In the genomic region with DNA sequence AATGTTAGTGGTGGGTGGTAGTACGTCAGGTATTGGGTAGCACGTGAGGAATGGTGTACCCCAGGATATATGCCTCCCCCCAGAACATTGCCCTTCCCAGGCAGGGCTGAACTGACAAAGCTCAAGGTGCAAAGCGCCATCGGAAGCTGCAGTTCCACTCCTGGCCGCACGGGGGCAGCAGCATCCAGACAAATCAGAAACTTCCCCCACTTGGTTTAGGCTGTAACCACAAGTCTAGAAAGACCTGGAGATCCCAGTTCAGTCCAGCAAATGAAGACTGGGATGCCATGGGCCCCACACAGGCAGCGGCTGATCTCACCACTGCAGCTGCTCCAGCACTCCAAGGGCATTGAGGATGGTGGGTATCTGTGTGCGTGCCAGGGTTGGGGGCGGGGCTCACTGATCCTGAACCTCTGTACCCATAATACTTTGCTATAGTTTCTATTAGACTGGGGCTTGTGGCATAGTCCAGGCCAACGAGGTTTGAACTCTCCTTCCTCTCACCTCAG, we compare ENCODE assay signal across 8 mouse cellular contexts. TPM values are rescaled to one million over a fixed set of nuclear protein-coding genes. Genes with fewer than 3 reads are reported as not detected.
A peak's percentile ranks its signal among the peaks of the same experiment; 100 is the strongest.
DNase-seq lines count a peak whose midpoint lies in the region; ATAC-seq and TF ChIP-seq lines count a peak whose summit lies in the region.

No protein-coding gene starts in this region.

- DNase-seq in CD4-positive, CD25-positive, alpha-beta regulatory T cell, adult 2 months (ENCODE audit: low read depth, low spot score): peak; percentile 81
- DNase-seq in liver, embryonic 11.5 days (ENCODE audit: low spot score): peak; percentile 84
- peak; percentile 90 for DNase-seq in neural tube, embryonic 10.5 days (ENCODE audit: extremely low spot score, low spot score)
- peak; percentile 89 for DNase-seq in stomach, postnatal 0 days (ENCODE audit: low spot score)

- 19% methylated on average over 10 of the region's 10 CpGs for WGBS in heart, embryonic 11.5 days (ENCODE audit: insufficient replicate concordance)
- WGBS in kidney, embryonic 15.5 days: 20% methylated on average over 10 of the region's 10 CpGs
- 18% methylated on average over 10 of the region's 10 CpGs for WGBS in liver, embryonic 11.5 days
- WGBS in stomach, postnatal 0 days: 12% methylated on average over 10 of the region's 10 CpGs

- H3K9ac ChIP-seq in heart, embryonic 11.5 days (ENCODE audit: low read depth, low read length): no peak overlapping the region
- H3K9ac ChIP-seq in kidney, embryonic 15.5 days: no peak overlapping the region
- H3K9ac ChIP-seq in liver, embryonic 11.5 days (ENCODE audit: low read depth, low read length): no peak overlapping the region
- no peak overlapping the region for H3K9ac ChIP-seq in stomach, postnatal 0 days (ENCODE audit: low read length)

- H3K27ac ChIP-seq in bone marrow macrophage, adult 2 months (ENCODE audit: insufficient read depth, low read depth, low read length): no peak overlapping the region
- H3K27ac ChIP-seq in embryonic fibroblast, embryonic 13.5 days (ENCODE audit: insufficient read depth, low read length): no peak overlapping the region
- H3K27ac ChIP-seq in heart, embryonic 11.5 days (ENCODE audit: low read depth, low read length): 0 out of 2 replicates have a peak overlapping the region, but pooled peaks have one; percentile 29
- 0 out of 2 replicates have a peak overlapping the region, but pooled peaks have one; percentile 3 for H3K27ac ChIP-seq in kidney, embryonic 15.5 days
- no peak overlapping the region for H3K27ac ChIP-seq in liver, embryonic 11.5 days (ENCODE audit: low read depth, low read length)
- 0 out of 2 replicates have a peak overlapping the region, but pooled peaks have one; percentile 25 for H3K27ac ChIP-seq in stomach, postnatal 0 days (replicated peaks)

- peak; percentile 36 for ATAC-seq in heart, embryonic 11.5 days (replicated peaks; ENCODE audit: insufficient number of reproducible peaks, low FRiP score, low TSS enrichment)
- peak; percentile 55 for ATAC-seq in kidney, embryonic 15.5 days (replicated peaks; ENCODE audit: low FRiP score)
- peak; percentile 48 for ATAC-seq in liver, embryonic 11.5 days (replicated peaks; ENCODE audit: low FRiP score)
- ATAC-seq in stomach, postnatal 0 days (ENCODE audit: low FRiP score, low TSS enrichment): peak; percentile 45

- no peak for TF ChIP-seq POLR2A in bone marrow macrophage, adult 2 months (IDR thresholded peaks at IDR 0.05; ENCODE audit: borderline replicate concordance, low read depth, low read length)
- no peak for TF ChIP-seq POLR2A in embryonic fibroblast, embryonic 13.5 days (IDR thresholded peaks at IDR 0.05; ENCODE audit: low read depth, low read length)

- no peak overlapping the region for H3K4me2 ChIP-seq in heart, embryonic 11.5 days
- H3K4me2 ChIP-seq in kidney, embryonic 15.5 days: no peak overlapping the region
- H3K4me2 ChIP-seq in liver, embryonic 11.5 days: no peak overlapping the region
- no peak overlapping the region for H3K4me2 ChIP-seq in stomach, postnatal 0 days (replicated peaks; ENCODE audit: low read depth)

- no peak for TF ChIP-seq EP300 in stomach, postnatal 0 days (optimal IDR thresholded peaks at IDR 0.05)

- no peaks in the 10 kb centered on the region for H3K27me3 ChIP-seq in heart, embryonic 11.5 days (ENCODE audit: control insufficient read depth, insufficient read depth, low read length)
- no peaks in the 10 kb centered on the region for H3K27me3 ChIP-seq in kidney, embryonic 15.5 days
- H3K27me3 ChIP-seq in liver, embryonic 11.5 days (replicated peaks; ENCODE audit: control insufficient read depth, insufficient read depth, low read length): no peaks in the 10 kb centered on the region
- H3K27me3 ChIP-seq in stomach, postnatal 0 days (ENCODE audit: control insufficient read depth, insufficient read depth, low read length): no peaks in the 10 kb centered on the region

- peaks cover 18% of the 10 kb centered on the region for H3K36me3 ChIP-seq in heart, embryonic 11.5 days (ENCODE audit: control insufficient read depth, insufficient read depth, low read length)
- H3K36me3 ChIP-seq in kidney, embryonic 15.5 days: peaks cover 40% of the 10 kb centered on the region
- H3K36me3 ChIP-seq in liver, embryonic 11.5 days (ENCODE audit: control insufficient read depth, insufficient read depth, low read length): peaks cover 21% of the 10 kb centered on the region
- H3K36me3 ChIP-seq in stomach, postnatal 0 days (ENCODE audit: control insufficient read depth, insufficient read depth, low read length): peaks cover 7% of the 10 kb centered on the region

- peak; percentile 97 for TF ChIP-seq CTCF in bone marrow macrophage, adult 2 months (IDR thresholded peaks at IDR 0.05; ENCODE audit: low read depth, low read length)
- TF ChIP-seq CTCF in embryonic fibroblast, embryonic 13.5 days (IDR thresholded peaks at IDR 0.05; ENCODE audit: borderline replicate concordance, insufficient read depth, low read length): peak; percentile 92
- peak; percentile 97 for TF ChIP-seq CTCF in stomach, postnatal 0 days (IDR thresholded peaks at IDR 0.05; ENCODE audit: low read depth)

- H3K4me3 ChIP-seq in bone marrow macrophage, adult 2 months (ENCODE audit: insufficient read depth, low read length): no peak overlapping the region
- no peak overlapping the region for H3K4me3 ChIP-seq in embryonic fibroblast, embryonic 13.5 days (ENCODE audit: insufficient read depth, low read length)
- no peak overlapping the region for H3K4me3 ChIP-seq in heart, embryonic 11.5 days (ENCODE audit: low read depth, low read length)
- no peak overlapping the region for H3K4me3 ChIP-seq in kidney, embryonic 15.5 days (replicated peaks)
- H3K4me3 ChIP-seq in liver, embryonic 11.5 days (ENCODE audit: low read depth, low read length): no peak overlapping the region
- H3K4me3 ChIP-seq in stomach, postnatal 0 days (ENCODE audit: low read depth, low read length): no peak overlapping the region

- H3K4me1 ChIP-seq in bone marrow macrophage, adult 2 months (ENCODE audit: control insufficient read depth, insufficient read depth, low read length): peaks cover 18% of the 10 kb centered on the region
- H3K4me1 ChIP-seq in embryonic fibroblast, embryonic 13.5 days (ENCODE audit: control insufficient read depth, insufficient read depth, low read length): no peaks in the 10 kb centered on the region
- H3K4me1 ChIP-seq in heart, embryonic 11.5 days (ENCODE audit: control insufficient read depth, insufficient read depth, low read length): no peaks in the 10 kb centered on the region
- 0 out of 2 replicates have a peak, but pooled peaks cover 4% of the 10 kb centered on the region for H3K4me1 ChIP-seq in kidney, embryonic 15.5 days
- H3K4me1 ChIP-seq in liver, embryonic 11.5 days (replicated peaks; ENCODE audit: control insufficient read depth, insufficient read depth, low read length): no peaks in the 10 kb centered on the region
- no peaks in the 10 kb centered on the region for H3K4me1 ChIP-seq in stomach, postnatal 0 days (replicated peaks; ENCODE audit: control insufficient read depth, insufficient read depth)

- H3K9me3 ChIP-seq in heart, embryonic 11.5 days (replicated peaks; ENCODE audit: control insufficient read depth, low read length): no peaks in the 10 kb centered on the region
- no peaks in the 10 kb centered on the region for H3K9me3 ChIP-seq in kidney, embryonic 15.5 days (replicated peaks)
- no peaks in the 10 kb centered on the region for H3K9me3 ChIP-seq in liver, embryonic 11.5 days (ENCODE audit: control insufficient read depth, low read length)
- H3K9me3 ChIP-seq in stomach, postnatal 0 days (ENCODE audit: control insufficient read depth, low read length): no peaks in the 10 kb centered on the region

RNA-seq across cellular contexts. Expression of a gene that starts 11.3 kb away (rescaled TPM):
- not detected in 2 replicates for polyA plus RNA-seq in bone marrow macrophage, adult 2 months (2012; ENCODE audit: insufficient read depth, insufficient read length, missing spikeins)
- polyA plus RNA-seq in embryonic fibroblast, embryonic 13.5 days (2011; ENCODE audit: insufficient read length, low read depth, missing spikeins): not detected in 2 replicates
- not detected in 2 replicates for polyA plus RNA-seq in heart, embryonic 11.5 days (2014; fragmentation: Nextera tagmentation; extraction: Ambion mirVana)
- polyA plus RNA-seq in kidney, embryonic 15.5 days (2015; fragmentation: Nextera tagmentation; extraction: Ambion mirVana): not detected in 2 replicates
- polyA plus RNA-seq in liver, embryonic 11.5 days (2014; fragmentation: Nextera tagmentation; extraction: Ambion mirVana): not detected in 2 replicates
- polyA plus RNA-seq in stomach, postnatal 0 days (2015; fragmentation: Nextera tagmentation; extraction: Ambion mirVana): not detected in 2 replicates

RNA-seq across cellular contexts. Expression of a gene that starts 17.2 kb away (rescaled TPM):
- polyA plus RNA-seq in bone marrow macrophage, adult 2 months (2012; ENCODE audit: insufficient read depth, insufficient read length, missing spikeins): 491 and 499 TPM in 2 replicates
- 25.3 and 28.7 TPM in 2 replicates for polyA plus RNA-seq in embryonic fibroblast, embryonic 13.5 days (2011; ENCODE audit: insufficient read length, low read depth, missing spikeins)
- 59.2 and 63.4 TPM in 2 replicates for polyA plus RNA-seq in heart, embryonic 11.5 days (2014; fragmentation: Nextera tagmentation; extraction: Ambion mirVana)
- 53.9 and 56.7 TPM in 2 replicates for polyA plus RNA-seq in kidney, embryonic 15.5 days (2015; fragmentation: Nextera tagmentation; extraction: Ambion mirVana)
- polyA plus RNA-seq in liver, embryonic 11.5 days (2014; fragmentation: Nextera tagmentation; extraction: Ambion mirVana): 62.1 and 69.1 TPM in 2 replicates
- polyA plus RNA-seq in stomach, postnatal 0 days (2015; fragmentation: Nextera tagmentation; extraction: Ambion mirVana): 111 and 121 TPM in 2 replicates

RNA-seq across cellular contexts. Expression of a gene that starts 31.5 kb away (rescaled TPM):
- not detected in 2 replicates for polyA plus RNA-seq in bone marrow macrophage, adult 2 months (2012; ENCODE audit: insufficient read depth, insufficient read length, missing spikeins)
- polyA plus RNA-seq in embryonic fibroblast, embryonic 13.5 days (2011; ENCODE audit: insufficient read length, low read depth, missing spikeins): not detected in 2 replicates
- polyA plus RNA-seq in heart, embryonic 11.5 days (2014; fragmentation: Nextera tagmentation; extraction: Ambion mirVana): not detected in 2 replicates
- 0.19 TPM in 1 of 2 replicates, not detected in the other for polyA plus RNA-seq in kidney, embryonic 15.5 days (2015; fragmentation: Nextera tagmentation; extraction: Ambion mirVana)
- not detected in 2 replicates for polyA plus RNA-seq in liver, embryonic 11.5 days (2014; fragmentation: Nextera tagmentation; extraction: Ambion mirVana)
- polyA plus RNA-seq in stomach, postnatal 0 days (2015; fragmentation: Nextera tagmentation; extraction: Ambion mirVana): 18.1 and 22.4 TPM in 2 replicates

Comparison
In these comparisons a context has a peak if more than half of its experiments do, and no peak if none do; other contexts are left out.
1. H3K27ac ChIP-seq: peak in heart, embryonic 11.5 days (single experiment), kidney, embryonic 15.5 days (single experiment) and stomach, postnatal 0 days (single experiment); none in bone marrow macrophage, adult 2 months (single experiment), embryonic fibroblast, embryonic 13.5 days (single experiment) and liver, embryonic 11.5 days (single experiment).
2. RNA of a gene that starts 31.5 kb away (polyA plus RNA-seq): 18.1 to 22.4 TPM in stomach, postnatal 0 days; 0.19 TPM in kidney, embryonic 15.5 days, not detected in bone marrow macrophage, adult 2 months, not detected in embryonic fibroblast, embryonic 13.5 days, not detected in heart, embryonic 11.5 days and not detected in liver, embryonic 11.5 days; every median in the first group is over 10 times any median in the second.
3. Peak in every context shown above with its lines, with median percentiles within 50 percentile points of each other: DNase-seq, CTCF ChIP-seq and ATAC-seq.